Mouse (Mus musculus): ENCODE results near the gene Tmem168. TPM values are rescaled to one million over a fixed set of nuclear protein-coding genes. Genes with fewer than 3 reads are reported as not detected.

Tmem168 gene
- polyA plus RNA-seq, 1 experiment from 2014 or later = 43.3 TPM

DNA sequence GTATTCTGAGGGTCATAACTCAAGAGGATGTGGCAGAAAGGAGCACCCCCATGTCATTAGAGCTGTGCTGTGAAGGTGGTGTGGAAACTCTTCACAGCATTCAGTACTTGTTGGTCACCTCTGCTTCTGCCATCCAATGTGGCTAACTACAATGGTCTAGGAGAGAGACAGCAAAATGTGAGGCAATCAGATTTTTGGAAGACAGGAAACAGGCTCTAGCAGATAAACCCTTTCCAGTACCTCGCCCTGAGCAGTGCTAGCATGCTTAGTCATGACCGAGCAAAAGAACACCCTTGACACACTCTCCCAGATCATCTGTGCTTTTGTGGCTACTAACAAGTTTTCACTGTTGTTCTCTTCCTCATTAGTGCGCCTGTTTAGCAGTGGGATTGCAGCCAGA lies 9.2 kb upstream of the Tmem168 start:
- Histone ChIP-seq H3K27me3 (ENCODE audit: control insufficient read depth, insufficient read depth, low read length) (no peaks in the 10 kb centered on the region), H3K4me3 (ENCODE audit: low read length) (no peak overlapping the region), H3K36me3 (ENCODE audit: control insufficient read depth, insufficient read depth, low read length) (no peaks in the 10 kb centered on the region), H3K27ac (ENCODE audit: low read depth, low read length) (no peak overlapping the region), H3K9ac (ENCODE audit: low read depth, low read length) (no peak overlapping the region), H3K9me3 (ENCODE audit: control insufficient read depth, low read length) (no peaks in the 10 kb centered on the region), H3K4me2 (replicated peaks; ENCODE audit: low read depth, low read length) (no peak overlapping the region), H3K4me1 (ENCODE audit: control insufficient read depth, insufficient read depth, low read length) (no peaks in the 10 kb centered on the region)
- 91% methylated on average over 3 of the region's 3 CpGs for WGBS
- ATAC-seq (ENCODE audit: low FRiP score, low TSS enrichment) = no peak

DNA sequence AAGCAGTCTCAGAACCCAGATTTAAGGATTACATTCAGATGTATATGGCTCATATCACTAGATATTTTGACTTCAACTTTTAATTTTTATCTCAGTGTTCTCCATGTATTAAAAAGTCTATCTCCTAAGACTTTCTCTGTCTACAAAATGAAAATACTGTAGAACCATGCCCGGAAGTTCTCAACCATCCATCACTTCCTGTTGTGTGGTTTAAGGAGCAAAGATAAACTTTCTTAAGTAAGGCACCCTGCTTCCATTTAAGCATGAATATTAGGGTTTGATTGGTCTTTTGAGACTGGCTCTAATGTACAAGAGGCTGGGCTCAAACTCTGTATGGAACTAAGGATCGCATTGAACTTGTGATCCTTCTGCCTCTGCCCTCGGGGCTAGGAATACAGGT lies 6.7 kb upstream of the Tmem168 start:
- H3K4me2 ChIP-seq (replicated peaks; ENCODE audit: low read depth, low read length) = no peak overlapping the region
- H3K4me1 ChIP-seq (ENCODE audit: control insufficient read depth, insufficient read depth, low read length) = no peaks in the 10 kb centered on the region
- no peak overlapping the region for H3K4me3 ChIP-seq (ENCODE audit: low read length)
- H3K27me3 ChIP-seq (ENCODE audit: control insufficient read depth, insufficient read depth, low read length) = no peaks in the 10 kb centered on the region
- H3K36me3 ChIP-seq (ENCODE audit: control insufficient read depth, insufficient read depth, low read length) = no peaks in the 10 kb centered on the region
- H3K9me3 ChIP-seq (ENCODE audit: control insufficient read depth, low read length) = no peaks in the 10 kb centered on the region
- no peak for ATAC-seq (ENCODE audit: low FRiP score, low TSS enrichment)
- H3K9ac ChIP-seq (ENCODE audit: low read depth, low read length) = no peak overlapping the region
- WGBS = 86% methylated on average over 3 of the region's 3 CpGs
- H3K27ac ChIP-seq (ENCODE audit: low read depth, low read length) = no peak overlapping the region

DNA sequence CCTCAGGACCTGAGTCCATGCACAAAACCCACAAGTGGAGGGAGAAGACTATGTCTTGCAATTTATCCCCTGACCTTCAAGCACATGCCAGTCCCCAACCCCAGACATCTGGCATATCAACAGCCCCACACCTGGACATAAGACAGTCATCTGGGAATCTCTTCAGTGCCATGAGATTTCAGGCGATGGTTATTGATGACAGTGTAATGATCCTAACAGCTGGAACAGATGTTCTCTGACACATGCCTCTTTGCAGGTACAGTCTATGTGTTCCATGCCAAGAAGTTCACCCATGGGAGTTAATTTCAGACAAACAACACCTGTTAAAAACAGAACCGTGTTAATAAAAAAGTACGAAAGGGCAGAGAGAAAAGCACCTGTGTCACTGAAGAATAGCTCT lies 5.8 kb upstream of the Tmem168 start:
- Histone ChIP-seq H3K4me2 (replicated peaks; ENCODE audit: low read depth, low read length) (no peak overlapping the region), H3K4me3 (ENCODE audit: low read length) (no peak overlapping the region), H3K27me3 (ENCODE audit: control insufficient read depth, insufficient read depth, low read length) (no peaks in the 10 kb centered on the region), H3K36me3 (ENCODE audit: control insufficient read depth, insufficient read depth, low read length) (no peaks in the 10 kb centered on the region), H3K9ac (ENCODE audit: low read depth, low read length) (no peak overlapping the region), H3K27ac (ENCODE audit: low read depth, low read length) (no peak overlapping the region), H3K4me1 (ENCODE audit: control insufficient read depth, insufficient read depth, low read length) (no peaks in the 10 kb centered on the region), H3K9me3 (ENCODE audit: control insufficient read depth, low read length) (no peaks in the 10 kb centered on the region)
- WGBS = 82% methylated on average over 3 of the region's 3 CpGs
- ATAC-seq (ENCODE audit: low FRiP score, low TSS enrichment) = no peak

DNA sequence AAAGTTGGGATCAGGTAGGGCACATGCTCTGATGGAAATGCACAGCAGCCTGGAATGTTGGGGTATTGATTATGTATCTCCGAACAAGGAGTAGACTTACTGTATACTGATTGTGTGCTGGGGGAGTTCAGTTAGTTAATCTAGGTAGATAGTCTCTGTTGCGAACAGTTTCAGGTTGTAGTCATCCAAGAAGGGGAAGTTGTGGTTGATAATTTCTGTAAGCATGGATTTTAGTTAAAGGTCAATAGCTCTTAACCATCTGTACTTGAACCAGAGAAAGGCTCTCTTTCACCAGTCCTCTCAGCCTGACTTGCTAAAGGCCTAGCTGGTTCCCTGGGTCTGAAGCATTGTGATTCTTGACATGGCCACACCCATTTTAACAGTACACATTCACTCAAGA lies 3.0 kb upstream of the Tmem168 start:
- no peak for ATAC-seq (ENCODE audit: low FRiP score, low TSS enrichment)

DNA sequence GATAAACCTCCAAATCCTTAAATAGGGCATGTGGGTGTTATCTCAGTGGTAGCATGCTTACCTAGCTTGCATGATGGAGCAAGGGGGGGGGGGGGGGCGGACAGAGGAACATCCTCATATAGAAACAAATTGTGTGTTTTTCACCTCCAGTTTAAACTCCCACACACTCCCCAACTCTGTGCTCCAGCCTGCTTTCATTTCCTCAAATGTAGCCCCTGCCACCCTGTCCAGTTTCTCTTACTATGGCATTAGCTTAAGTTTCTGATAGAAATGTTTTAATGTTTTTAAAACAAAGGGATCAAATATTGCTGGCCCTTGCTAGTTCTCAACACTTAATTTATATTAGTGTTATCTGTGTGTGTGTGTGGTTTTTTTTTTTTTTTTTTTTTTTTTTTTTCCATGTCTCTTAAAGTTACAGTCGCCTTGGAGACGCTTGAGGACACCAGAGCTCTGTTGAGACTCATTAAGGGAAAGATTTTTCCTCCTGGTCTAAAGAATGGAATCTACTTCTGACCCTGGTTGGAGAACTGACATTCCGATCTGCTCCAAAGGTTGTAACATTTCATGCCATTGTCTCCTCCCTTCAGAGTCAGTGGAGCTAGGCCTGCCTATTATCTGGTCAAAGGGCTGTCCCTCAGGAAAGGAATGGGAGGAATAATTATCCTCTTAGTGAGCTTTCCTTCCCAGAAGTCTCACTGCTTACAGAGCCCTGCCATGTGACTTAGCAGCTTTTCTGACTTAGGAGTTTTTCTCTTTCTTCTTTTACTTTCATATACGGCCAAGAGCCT lies 1.6 kb upstream of the Tmem168 start:
- ATAC-seq (ENCODE audit: low FRiP score, low TSS enrichment) = no peak
- Histone ChIP-seq H3K9me3 (ENCODE audit: control insufficient read depth, low read length) (no peaks in the 10 kb centered on the region), H3K36me3 (ENCODE audit: control insufficient read depth, insufficient read depth, low read length) (no peaks in the 10 kb centered on the region), H3K4me2 (replicated peaks; ENCODE audit: low read depth, low read length) (no peak overlapping the region), H3K4me1 (ENCODE audit: control insufficient read depth, insufficient read depth, low read length) (peaks cover 6% of the 10 kb centered on the region; the same call in 1 of the 2 replicates), H3K27me3 (ENCODE audit: control insufficient read depth, insufficient read depth, low read length) (no peaks in the 10 kb centered on the region), H3K9ac (ENCODE audit: low read depth, low read length) (no peak overlapping the region), H3K27ac (ENCODE audit: low read depth, low read length) (no peak overlapping the region), H3K4me3 (ENCODE audit: low read length) (no peak overlapping the region)
- 82% methylated on average over 5 of the region's 5 CpGs for WGBS

More for the DNA sequence above, 3.0 kb upstream of the Tmem168 start:
- Histone ChIP-seq H3K27me3 (ENCODE audit: control insufficient read depth, insufficient read depth, low read length) (no peaks in the 10 kb centered on the region), H3K4me1 (ENCODE audit: control insufficient read depth, insufficient read depth, low read length) (peaks cover 6% of the 10 kb centered on the region; the same call in 1 of the 2 replicates), H3K36me3 (ENCODE audit: control insufficient read depth, insufficient read depth, low read length) (no peaks in the 10 kb centered on the region), H3K9ac (ENCODE audit: low read depth, low read length) (no peak overlapping the region), H3K9me3 (ENCODE audit: control insufficient read depth, low read length) (no peaks in the 10 kb centered on the region), H3K27ac (ENCODE audit: low read depth, low read length) (no peak overlapping the region), H3K4me2 (replicated peaks; ENCODE audit: low read depth, low read length) (no peak overlapping the region), H3K4me3 (ENCODE audit: low read length) (no peak overlapping the region)
- WGBS = 94% methylated on average over 2 of the region's 2 CpGs

DNA sequence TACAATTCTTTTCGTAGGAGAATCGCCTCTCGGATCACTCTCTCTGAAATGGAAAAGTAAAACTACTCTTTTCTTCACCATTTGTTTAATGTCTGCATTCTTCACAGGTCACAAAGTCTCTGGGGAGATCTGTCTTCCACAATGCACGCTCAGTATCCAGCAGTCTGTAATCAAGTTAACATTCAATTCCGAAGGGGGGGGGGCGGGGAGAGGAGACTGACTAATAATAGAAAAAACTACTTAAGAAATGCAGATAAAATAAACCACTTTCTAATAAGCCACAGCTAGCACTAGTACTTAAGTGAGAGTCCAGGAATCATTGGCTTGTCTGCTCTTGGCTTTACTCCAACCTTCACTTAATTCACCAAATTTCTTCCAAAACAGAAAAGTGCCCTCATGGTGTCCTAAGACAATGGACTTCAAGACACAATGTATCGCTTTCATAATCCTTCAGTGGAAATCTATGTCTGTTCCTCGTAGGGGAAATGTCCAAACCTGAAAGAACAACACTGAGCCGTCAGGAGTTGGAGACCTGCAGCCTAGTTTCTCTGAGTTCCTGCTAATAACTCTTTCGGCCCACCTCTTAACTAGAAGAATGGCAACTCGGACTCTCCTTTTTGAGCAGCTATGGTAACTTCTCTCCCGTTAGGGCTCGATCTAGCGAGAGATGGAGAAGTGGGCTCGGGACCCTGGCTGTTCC lies 829 bp downstream of the Tmem168 start:
- H3K36me3 ChIP-seq (ENCODE audit: control insufficient read depth, insufficient read depth, low read length) = peaks cover 8% of the 10 kb centered on the region; the same call in 1 of the 2 replicates
- H3K9ac ChIP-seq (ENCODE audit: low read depth, low read length) = peak overlapping the region; percentile 93
- peak overlapping the region; percentile 72 for H3K4me3 ChIP-seq (ENCODE audit: low read length)
- H3K9me3 ChIP-seq (ENCODE audit: control insufficient read depth, low read length) = no peaks in the 10 kb centered on the region
- no peaks in the 10 kb centered on the region for H3K27me3 ChIP-seq (ENCODE audit: control insufficient read depth, insufficient read depth, low read length)
- WGBS = 18% methylated on average over 15 of the region's 15 CpGs
- H3K4me2 ChIP-seq (replicated peaks; ENCODE audit: low read depth, low read length) = peak overlapping the region; percentile 50
- ATAC-seq (ENCODE audit: low FRiP score, low TSS enrichment) = peak; percentile 5; the same call in 1 of the 2 replicates
- H3K27ac ChIP-seq (ENCODE audit: low read depth, low read length) = peak overlapping the region; percentile 91
- peaks cover 6% of the 10 kb centered on the region; the same call in 1 of the 2 replicates for H3K4me1 ChIP-seq (ENCODE audit: control insufficient read depth, insufficient read depth, low read length)

DNA sequence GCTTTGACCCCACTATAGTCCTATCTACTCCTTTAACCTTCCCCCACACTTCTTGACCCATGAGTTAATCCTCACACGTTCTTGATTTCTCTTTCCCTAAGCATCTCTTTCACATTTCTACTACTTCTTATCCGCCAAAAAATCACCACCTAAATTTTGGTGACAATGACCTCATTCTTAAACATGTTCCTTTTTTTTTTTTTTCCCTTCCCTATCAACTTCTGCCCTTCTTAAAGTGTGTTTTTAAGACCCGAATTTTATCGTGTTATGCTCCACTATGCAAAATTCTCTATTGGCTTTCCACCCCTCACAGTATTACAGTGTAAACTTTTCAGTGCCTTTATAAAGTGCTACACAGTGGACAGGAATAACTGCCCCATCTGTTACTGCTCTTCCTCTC lies 1.5 kb downstream of the Tmem168 start:
- Histone ChIP-seq H3K27me3 (ENCODE audit: control insufficient read depth, insufficient read depth, low read length) (no peaks in the 10 kb centered on the region), H3K27ac (ENCODE audit: low read depth, low read length) (no peak overlapping the region), H3K9ac (ENCODE audit: low read depth, low read length) (peak overlapping the region; percentile 93; the same call in 1 of the 2 replicates), H3K36me3 (ENCODE audit: control insufficient read depth, insufficient read depth, low read length) (peaks cover 10% of the 10 kb centered on the region; the same call in 1 of the 2 replicates), H3K4me2 (replicated peaks; ENCODE audit: low read depth, low read length) (peak overlapping the region; percentile 50), H3K4me1 (ENCODE audit: control insufficient read depth, insufficient read depth, low read length) (peaks cover 6% of the 10 kb centered on the region; the same call in 1 of the 2 replicates), H3K4me3 (ENCODE audit: low read length) (no peak overlapping the region), H3K9me3 (ENCODE audit: control insufficient read depth, low read length) (no peaks in the 10 kb centered on the region)
- WGBS = 71% methylated on average over 4 of the region's 4 CpGs
- no peak for ATAC-seq (ENCODE audit: low FRiP score, low TSS enrichment)

DNA sequence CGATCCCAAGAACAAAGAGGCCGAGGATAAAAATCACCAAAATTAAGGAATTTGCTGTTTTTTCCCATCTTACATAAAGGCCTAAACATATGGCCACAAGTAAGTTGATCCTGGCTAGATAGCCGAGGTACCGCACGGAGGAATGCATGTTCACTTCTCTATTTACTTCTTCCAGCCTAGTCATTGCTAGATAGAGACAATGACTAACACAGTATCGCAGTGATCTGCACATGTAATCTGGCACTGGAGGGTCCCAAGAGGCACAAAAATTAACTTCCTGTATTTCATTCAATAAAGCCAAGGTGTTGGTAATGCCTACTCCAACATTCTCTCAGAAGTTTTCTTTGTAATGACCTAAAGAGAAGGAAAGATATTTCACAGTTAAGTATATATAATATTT lies 4.8 kb downstream of the Tmem168 start:
- H3K9ac ChIP-seq (ENCODE audit: low read depth, low read length) = no peak overlapping the region
- H3K36me3 ChIP-seq (ENCODE audit: control insufficient read depth, insufficient read depth, low read length) = peaks cover 10% of the 10 kb centered on the region; the same call in 1 of the 2 replicates
- WGBS = 94% methylated on average over 6 of the region's 6 CpGs
- no peaks in the 10 kb centered on the region for H3K9me3 ChIP-seq (ENCODE audit: control insufficient read depth, low read length)
- H3K27me3 ChIP-seq (ENCODE audit: control insufficient read depth, insufficient read depth, low read length) = no peaks in the 10 kb centered on the region
- peaks cover 6% of the 10 kb centered on the region; the same call in 1 of the 2 replicates for H3K4me1 ChIP-seq (ENCODE audit: control insufficient read depth, insufficient read depth, low read length)
- ATAC-seq (ENCODE audit: low FRiP score, low TSS enrichment) = no peak
- H3K27ac ChIP-seq (ENCODE audit: low read depth, low read length) = no peak overlapping the region
- no peak overlapping the region for H3K4me2 ChIP-seq (replicated peaks; ENCODE audit: low read depth, low read length)
- no peak overlapping the region for H3K4me3 ChIP-seq (ENCODE audit: low read length)

DNA sequence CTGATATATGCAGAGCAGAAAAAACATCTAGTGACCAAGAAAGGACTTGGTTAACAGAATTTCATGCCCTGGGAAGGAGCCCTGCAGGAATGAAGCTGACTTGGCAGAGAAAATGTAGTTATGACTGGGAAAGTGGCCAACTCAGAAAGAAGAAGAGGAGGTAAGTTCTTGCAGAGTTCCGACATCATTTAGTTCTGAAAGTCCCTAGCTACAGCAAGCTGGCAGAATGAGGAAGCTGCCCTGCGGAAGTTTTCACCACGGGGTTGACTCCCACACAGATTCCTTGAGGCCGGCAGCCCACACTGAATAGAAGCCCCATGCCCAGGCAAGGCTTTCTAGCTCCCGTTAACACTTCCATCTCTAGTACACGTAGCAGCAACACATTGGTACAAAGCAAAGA lies 6.3 kb downstream of the Tmem168 start:
- ATAC-seq (ENCODE audit: low FRiP score, low TSS enrichment) = no peak
- H3K4me3 ChIP-seq (ENCODE audit: low read length) = no peak overlapping the region
- H3K4me2 ChIP-seq (replicated peaks; ENCODE audit: low read depth, low read length) = no peak overlapping the region
- no peaks in the 10 kb centered on the region for H3K9me3 ChIP-seq (ENCODE audit: control insufficient read depth, low read length)
- peaks cover 10% of the 10 kb centered on the region; the same call in 1 of the 2 replicates for H3K36me3 ChIP-seq (ENCODE audit: control insufficient read depth, insufficient read depth, low read length)
- H3K27me3 ChIP-seq (ENCODE audit: control insufficient read depth, insufficient read depth, low read length) = no peaks in the 10 kb centered on the region
- peaks cover 1% of the 10 kb centered on the region; the same call in 1 of the 2 replicates for H3K4me1 ChIP-seq (ENCODE audit: control insufficient read depth, insufficient read depth, low read length)
- no peak overlapping the region for H3K27ac ChIP-seq (ENCODE audit: low read depth, low read length)
- H3K9ac ChIP-seq (ENCODE audit: low read depth, low read length) = no peak overlapping the region
- 53% methylated on average over 6 of the region's 6 CpGs for whole genome bisulfite sequencing
